ENCODE assay signal across 16 mouse cellular contexts in genomic region chr5:111012064-111012463, GRCm38 (mm10).
DNase-seq lines count a peak whose midpoint lies in the region; ATAC-seq and TF ChIP-seq lines count a peak whose summit lies in the region.
"Had no signal": no experiment of that assay in that cellular context is flagged by ENCODE, and none has a peak within 500 bp of the region (broad histone marks: within the 10 kb centered on the region; RNA-seq: fewer than 3 reads in every experiment).

No protein-coding gene starts in this region.

- no peak overlapping the region for H3K9ac ChIP-seq in forebrain, postnatal 0 days
- H3K9ac ChIP-seq in forebrain, embryonic 16.5 days (replicated peaks; ENCODE audit: low read depth, low read length): no peak overlapping the region
- H3K9ac ChIP-seq in hindbrain, embryonic 14.5 days: no peak overlapping the region; the same call in 1 of the 2 replicates
- H3K9ac ChIP-seq in hindbrain, embryonic 16.5 days (ENCODE audit: low read depth, low read length): no peak overlapping the region
- H3K9ac ChIP-seq in midbrain, embryonic 16.5 days (ENCODE audit: low read depth, low read length): no peak overlapping the region
- H3K9ac ChIP-seq in midbrain, embryonic 15.5 days: no peak overlapping the region
- H3K9ac ChIP-seq: heart, embryonic 15.5 days; limb, embryonic 13.5 days; liver, embryonic 14.5 days; midbrain, embryonic 13.5 days had no signal

- H3K4me3 ChIP-seq in forebrain, postnatal 0 days (ENCODE audit: low read depth, low read length): no peak overlapping the region
- H3K4me3 ChIP-seq in forebrain, embryonic 16.5 days (replicated peaks; ENCODE audit: low read length): no peak overlapping the region
- no peak overlapping the region for H3K4me3 ChIP-seq in hindbrain, embryonic 14.5 days (replicated peaks; ENCODE audit: low read length)
- H3K4me3 ChIP-seq in hindbrain, embryonic 16.5 days (ENCODE audit: low read length): no peak overlapping the region
- no peak overlapping the region for H3K4me3 ChIP-seq in midbrain, embryonic 16.5 days (ENCODE audit: low read depth, low read length)
- H3K4me3 ChIP-seq in midbrain, embryonic 15.5 days: no peak overlapping the region
- H3K4me3 ChIP-seq: heart, embryonic 15.5 days; limb, embryonic 13.5 days; midbrain, embryonic 13.5 days had no signal

- H3K27ac ChIP-seq in forebrain, postnatal 0 days (ENCODE audit: low read depth, low read length): 0 out of 2 replicates have a peak overlapping the region, but pooled peaks have one; percentile 10
- no peak overlapping the region for H3K27ac ChIP-seq in forebrain, embryonic 16.5 days (ENCODE audit: low read length)
- H3K27ac ChIP-seq in hindbrain, embryonic 14.5 days: peak overlapping the region; percentile 34; the same call in 1 of the 2 replicates
- no peak overlapping the region; the same call in 1 of the 2 replicates for H3K27ac ChIP-seq in hindbrain, embryonic 16.5 days (ENCODE audit: low read depth, low read length)
- peak overlapping the region; percentile 22; the same call in 1 of the 2 replicates for H3K27ac ChIP-seq in midbrain, embryonic 16.5 days (ENCODE audit: low read length)
- no peak overlapping the region for H3K27ac ChIP-seq in midbrain, embryonic 15.5 days
- H3K27ac ChIP-seq: heart, embryonic 15.5 days; limb, embryonic 13.5 days; liver, embryonic 14.5 days had no signal

- no peaks in the 10 kb centered on the region for H3K27me3 ChIP-seq in forebrain, postnatal 0 days (ENCODE audit: insufficient read depth, low read length)
- no peaks in the 10 kb centered on the region for H3K27me3 ChIP-seq in forebrain, embryonic 16.5 days (replicated peaks; ENCODE audit: control insufficient read depth, insufficient read depth, low read length)
- no peaks in the 10 kb centered on the region for H3K27me3 ChIP-seq in hindbrain, embryonic 14.5 days (ENCODE audit: control insufficient read depth, insufficient read depth, low read length)
- H3K27me3 ChIP-seq in hindbrain, embryonic 16.5 days (replicated peaks; ENCODE audit: control insufficient read depth, insufficient read depth, low read length): no peaks in the 10 kb centered on the region
- H3K27me3 ChIP-seq in midbrain, embryonic 16.5 days (ENCODE audit: control insufficient read depth, insufficient read depth, low read depth, low read length): no peaks in the 10 kb centered on the region
- no peaks in the 10 kb centered on the region for H3K27me3 ChIP-seq in midbrain, embryonic 15.5 days (replicated peaks)
- H3K27me3 ChIP-seq: CH12.LX; heart, embryonic 15.5 days; limb, embryonic 13.5 days; midbrain, embryonic 13.5 days had no signal

- no peak for ATAC-seq in forebrain, postnatal 0 days
- ATAC-seq in forebrain, embryonic 16.5 days: no peak
- ATAC-seq in hindbrain, embryonic 14.5 days (ENCODE audit: low FRiP score): no peak
- ATAC-seq in hindbrain, embryonic 16.5 days: no peak
- ATAC-seq in midbrain, embryonic 16.5 days: no peak
- ATAC-seq in midbrain, embryonic 15.5 days (replicated peaks): no peak
- ATAC-seq: midbrain, embryonic 13.5 days had no signal

- H3K4me2 ChIP-seq in forebrain, postnatal 0 days (ENCODE audit: low read depth): no peak overlapping the region
- H3K4me2 ChIP-seq in forebrain, embryonic 16.5 days (ENCODE audit: low read length): no peak overlapping the region
- no peak overlapping the region for H3K4me2 ChIP-seq in hindbrain, embryonic 14.5 days (replicated peaks)
- no peak overlapping the region for H3K4me2 ChIP-seq in hindbrain, embryonic 16.5 days (ENCODE audit: low read length)
- H3K4me2 ChIP-seq in midbrain, embryonic 16.5 days (ENCODE audit: low read length): no peak overlapping the region
- H3K4me2 ChIP-seq in midbrain, embryonic 15.5 days: no peak overlapping the region
- H3K4me2 ChIP-seq: heart, embryonic 15.5 days; limb, embryonic 13.5 days; midbrain, embryonic 13.5 days had no signal

- no peaks in the 10 kb centered on the region for H3K9me3 ChIP-seq in forebrain, postnatal 0 days (ENCODE audit: low read length)
- H3K9me3 ChIP-seq in forebrain, embryonic 16.5 days (ENCODE audit: control insufficient read depth, low read length): no peaks in the 10 kb centered on the region
- 0 out of 2 replicates have a peak, but pooled peaks cover 4% of the 10 kb centered on the region for H3K9me3 ChIP-seq in hindbrain, embryonic 14.5 days (ENCODE audit: control insufficient read depth, low read length)
- H3K9me3 ChIP-seq in hindbrain, embryonic 16.5 days (ENCODE audit: control insufficient read depth, low read length): no peaks in the 10 kb centered on the region
- H3K9me3 ChIP-seq in midbrain, embryonic 16.5 days (replicated peaks; ENCODE audit: control insufficient read depth, low read length, poor library complexity, severe bottlenecking): no peaks in the 10 kb centered on the region
- H3K9me3 ChIP-seq in midbrain, embryonic 15.5 days: no peaks in the 10 kb centered on the region
- H3K9me3 ChIP-seq: heart, embryonic 15.5 days had no signal

- peaks cover 28% of the 10 kb centered on the region for H3K4me1 ChIP-seq in forebrain, postnatal 0 days (ENCODE audit: insufficient read depth)
- H3K4me1 ChIP-seq in forebrain, embryonic 16.5 days (replicated peaks; ENCODE audit: control insufficient read depth, insufficient read depth, low read length): peaks cover 46% of the 10 kb centered on the region
- H3K4me1 ChIP-seq in hindbrain, embryonic 14.5 days (replicated peaks; ENCODE audit: control insufficient read depth, insufficient read depth, low read length): peaks cover 44% of the 10 kb centered on the region
- peaks cover 26% of the 10 kb centered on the region for H3K4me1 ChIP-seq in hindbrain, embryonic 16.5 days (ENCODE audit: control insufficient read depth, insufficient read depth, low read depth, low read length)
- H3K4me1 ChIP-seq in midbrain, embryonic 16.5 days (ENCODE audit: control insufficient read depth, insufficient read depth, low read length): peaks cover 36% of the 10 kb centered on the region
- H3K4me1 ChIP-seq in midbrain, embryonic 15.5 days: peaks cover 47% of the 10 kb centered on the region

- TF ChIP-seq CTCF in forebrain, postnatal 0 days (IDR thresholded peaks at IDR 0.05; ENCODE audit: low read depth): no peak

- WGBS in forebrain, postnatal 0 days: 68% methylated on average over 11 of the region's 11 CpGs
- WGBS in forebrain, embryonic 16.5 days: 79% methylated on average over 11 of the region's 11 CpGs
- 61% methylated on average over 11 of the region's 11 CpGs for WGBS in hindbrain, embryonic 14.5 days
- 62% methylated on average over 11 of the region's 11 CpGs for WGBS in hindbrain, embryonic 16.5 days
- 76% methylated on average over 11 of the region's 11 CpGs for WGBS in midbrain, embryonic 16.5 days
- WGBS in midbrain, embryonic 15.5 days: 71% methylated on average over 11 of the region's 11 CpGs

- no peaks in the 10 kb centered on the region for H3K36me3 ChIP-seq in forebrain, postnatal 0 days (ENCODE audit: insufficient read depth)
- no peaks in the 10 kb centered on the region for H3K36me3 ChIP-seq in forebrain, embryonic 16.5 days (ENCODE audit: control insufficient read depth, insufficient read depth)
- H3K36me3 ChIP-seq in hindbrain, embryonic 14.5 days (replicated peaks; ENCODE audit: control insufficient read depth, insufficient read depth): no peaks in the 10 kb centered on the region
- H3K36me3 ChIP-seq in hindbrain, embryonic 16.5 days (ENCODE audit: control insufficient read depth, insufficient read depth, low read length): 0 out of 2 replicates have a peak, but pooled peaks cover 3% of the 10 kb centered on the region
- no peaks in the 10 kb centered on the region for H3K36me3 ChIP-seq in midbrain, embryonic 16.5 days (ENCODE audit: control insufficient read depth, insufficient read depth, low read length)
- H3K36me3 ChIP-seq in midbrain, embryonic 15.5 days (replicated peaks): no peaks in the 10 kb centered on the region
- H3K36me3 ChIP-seq: heart, embryonic 15.5 days had no signal

- no peak for DNase-seq in forebrain, postnatal 0 days
- no peak for DNase-seq in hindbrain, embryonic 14.5 days (ENCODE audit: low spot score)
- peak; percentile 50 for DNase-seq in retina, postnatal 1 day
- DNase-seq in spleen, postnatal 14 days (ENCODE audit: low spot score in 2 of 2): no peak
- DNase-seq: cerebellum, adult 11-12 months; cerebellum, postnatal 36 days; thymus, postnatal 4 days had no signal

Comparison
In these comparisons a context has a peak if more than half of its experiments do, and no peak if none do; other contexts are left out.
1. H3K27ac ChIP-seq: peak in forebrain, postnatal 0 days (single experiment), hindbrain, embryonic 14.5 days (single experiment) and midbrain, embryonic 16.5 days (single experiment); none in forebrain, embryonic 16.5 days (single experiment), hindbrain, embryonic 16.5 days (single experiment) and midbrain, embryonic 15.5 days (single experiment).